Mouse (Mus musculus) hindbrain, embryonic 13.5 days (tissue): Measurements from ENCODE around the gene C2cd4a. TPM values are rescaled to one million over a fixed set of nuclear protein-coding genes. Genes with fewer than 3 reads are reported as not detected.

Experiments
- ATAC-seq: fragments of 200-750 bp; cut with Nextera tagmentation; 2 replicates; pipeline ENCODE4 v1.8.0; 2017; ENCODE audit warnings: moderate TSS enrichment; ENCODE audit not compliant: low FRiP score
- H3K27ac ChIP-seq: fragments of 300-500 bp; sonication (generic); 2 replicates; pipeline ENCODE4 v1.5.1; 2015; ENCODE audit warnings: inconsistent platforms, mild to moderate bottlenecking, moderate library complexity
- H3K27me3 ChIP-seq: fragments of 300-500 bp; sonication (generic); 2 replicates; pipeline ENCODE4 v1.6.1; 2015; ENCODE audit warnings: mild to moderate bottlenecking, inconsistent platforms
- H3K36me3 ChIP-seq: fragments of 300-500 bp; sonication (generic); 2 replicates; pipeline ENCODE4 v1.6.1; 2015; ENCODE audit warnings: mild to moderate bottlenecking, inconsistent platforms
- H3K4me1 ChIP-seq: fragments of 300-500 bp; sonication (generic); replicated peaks from 2 replicates; pipeline ENCODE4 v1.6.1; 2015; ENCODE audit warnings: inconsistent platforms
- H3K4me2 ChIP-seq: fragments of 300-500 bp; sonication (generic); 2 replicates; pipeline ENCODE4 v1.6.1; 2015; ENCODE audit warnings: inconsistent platforms, mild to moderate bottlenecking, moderate library complexity
- H3K4me3 ChIP-seq: fragments of 300-500 bp; sonication (generic); 2 replicates; pipeline ENCODE4 v1.5.1; 2015; ENCODE audit warnings: mild to moderate bottlenecking, inconsistent platforms
- H3K9ac ChIP-seq: fragments of 300-500 bp; sonication (generic); 2 replicates; pipeline ENCODE4 v1.6.1; 2015; ENCODE audit warnings: mild to moderate bottlenecking, inconsistent platforms
- H3K9me3 ChIP-seq: fragments of 300-500 bp; sonication (generic); 2 replicates; pipeline ENCODE4 v1.6.1; 2016; ENCODE audit warnings: inconsistent platforms
- WGBS: fragments of 180-500 bp; shearing (Covaris S2); methylation state at CpG from one replicate; pipeline ENCODE4 v1.1.7; 2015; 5-methylcytosine and 5-hydroxymethylcytosine counted together
- polyA plus RNA-seq: library from polyadenylated mRNA; unstranded; fragments of >200 nt; fragmentation: Nextera tagmentation; extraction: Ambion mirVana; gene quantifications from 2 replicates; pipeline ENCODE4 v1.2.1, GENCODE M21; 2015

C2cd4a gene
- polyA plus RNA-seq, 1 experiment from 2014 or later, result 0.35 TPM

GRCm38 (mm10) chr9:67807000-67807399 lies 25.1 kb downstream of the C2cd4a start:
- 57% methylated on average over 5 of the region's 5 CpGs for WGBS
- H3K9ac ChIP-seq, result no peak overlapping the region
- H3K36me3 ChIP-seq, result no peaks in the 10 kb centered on the region
- H3K27me3 ChIP-seq, result no peaks in the 10 kb centered on the region
- H3K4me2 ChIP-seq, result no peak overlapping the region
- peaks cover 4% of the 10 kb centered on the region; the same call in 1 of the 2 replicates for H3K4me1 ChIP-seq
- H3K4me3 ChIP-seq, result no peak overlapping the region
- no peak for ATAC-seq
- no peak overlapping the region; the same call in 1 of the 2 replicates for H3K27ac ChIP-seq
- no peaks in the 10 kb centered on the region for H3K9me3 ChIP-seq

GRCm38 (mm10) chr9:67802241-67802640 lies 29.9 kb downstream of the C2cd4a start:
- Histone ChIP-seq H3K4me2 (no peak overlapping the region), H3K4me1 (peaks cover 18% of the 10 kb centered on the region), H3K36me3 (no peaks in the 10 kb centered on the region), H3K9me3 (no peaks in the 10 kb centered on the region), H3K4me3 (no peak overlapping the region), H3K27ac (no peak overlapping the region), H3K9ac (no peak overlapping the region), H3K27me3 (no peaks in the 10 kb centered on the region)
- ATAC-seq, result no peak
- 36% methylated on average over 6 of the region's 6 CpGs for WGBS

GRCm38 (mm10) chr9:67799078-67799819 lies 32.9 kb downstream of the C2cd4a start:
- no peak for ATAC-seq
- H3K9ac ChIP-seq, result no peak overlapping the region
- WGBS, result 59% methylated on average over 14 of the region's 14 CpGs
- no peak overlapping the region for H3K4me3 ChIP-seq
- H3K4me1 ChIP-seq, result peaks cover 34% of the 10 kb centered on the region
- H3K9me3 ChIP-seq, result no peaks in the 10 kb centered on the region
- no peak overlapping the region for H3K27ac ChIP-seq
- H3K27me3 ChIP-seq, result no peaks in the 10 kb centered on the region
- no peaks in the 10 kb centered on the region for H3K36me3 ChIP-seq
- no peak overlapping the region for H3K4me2 ChIP-seq

- no peaks in the 10 kb centered on the region for H3K36me3 ChIP-seq
- 23% methylated on average over 14 of the region's 14 CpGs for WGBS
- peak; percentile 84 for ATAC-seq
- H3K4me2 ChIP-seq, result peak overlapping the region; percentile 42
- H3K27ac ChIP-seq, result peak overlapping the region; percentile 85
- no peaks in the 10 kb centered on the region for H3K9me3 ChIP-seq
- H3K4me3 ChIP-seq, result no peak overlapping the region; the same call in 1 of the 2 replicates
- peaks cover 36% of the 10 kb centered on the region for H3K4me1 ChIP-seq
- H3K27me3 ChIP-seq, result no peaks in the 10 kb centered on the region
- H3K9ac ChIP-seq, result peak overlapping the region; percentile 49; the same call in 1 of the 2 replicates
Measured at GRCm38 (mm10) chr9:67795205-67795675, 36.9 kb downstream of the C2cd4a start.

GRCm38 (mm10) chr9:67794668-67795067 lies 37.5 kb downstream of the C2cd4a start:
- 0 out of 2 replicates have a peak overlapping the region, but pooled peaks have one; percentile 42 for H3K4me2 ChIP-seq
- no peak overlapping the region for H3K4me3 ChIP-seq
- peak overlapping the region; percentile 85 for H3K27ac ChIP-seq
- WGBS, result 88% methylated on average over 4 of the region's 4 CpGs
- no peak for ATAC-seq
- H3K9ac ChIP-seq, result peak overlapping the region; percentile 13; the same call in 1 of the 2 replicates
- peaks cover 33% of the 10 kb centered on the region for H3K4me1 ChIP-seq
- H3K9me3 ChIP-seq, result no peaks in the 10 kb centered on the region
- H3K36me3 ChIP-seq, result no peaks in the 10 kb centered on the region
- no peaks in the 10 kb centered on the region for H3K27me3 ChIP-seq

- peak overlapping the region; percentile 13; the same call in 1 of the 2 replicates for H3K9ac ChIP-seq
- peaks cover 29% of the 10 kb centered on the region for H3K4me1 ChIP-seq
- no peaks in the 10 kb centered on the region for H3K9me3 ChIP-seq
- no peak for ATAC-seq
- no peak overlapping the region for H3K4me3 ChIP-seq
- no peaks in the 10 kb centered on the region for H3K27me3 ChIP-seq
- no peak overlapping the region for H3K4me2 ChIP-seq
- 64% methylated on average over 1 of the region's 1 CpGs for WGBS
- H3K27ac ChIP-seq, result 0 out of 2 replicates have a peak overlapping the region, but pooled peaks have one; percentile 85
- H3K36me3 ChIP-seq, result no peaks in the 10 kb centered on the region
Measured at GRCm38 (mm10) chr9:67794216-67794615, 37.9 kb downstream of the C2cd4a start.

- Histone ChIP-seq H3K27ac (no peak overlapping the region), H3K4me3 (no peak overlapping the region), H3K4me2 (no peak overlapping the region), H3K4me1 (peaks cover 23% of the 10 kb centered on the region), H3K36me3 (no peaks in the 10 kb centered on the region), H3K27me3 (no peaks in the 10 kb centered on the region), H3K9me3 (no peaks in the 10 kb centered on the region), H3K9ac (no peak overlapping the region)
- 85% methylated on average over 6 of the region's 6 CpGs for WGBS
- no peak for ATAC-seq
Measured at GRCm38 (mm10) chr9:67793501-67793900, 38.6 kb downstream of the C2cd4a start.

GRCm38 (mm10) chr9:67792405-67792804 lies 39.7 kb downstream of the C2cd4a start:
- Histone ChIP-seq H3K9ac (no peak overlapping the region), H3K4me2 (no peak overlapping the region), H3K36me3 (no peaks in the 10 kb centered on the region), H3K4me3 (no peak overlapping the region), H3K27me3 (no peaks in the 10 kb centered on the region), H3K27ac (no peak overlapping the region), H3K4me1 (peaks cover 23% of the 10 kb centered on the region), H3K9me3 (no peaks in the 10 kb centered on the region)
- ATAC-seq, result no peak
- 75% methylated on average over 5 of the region's 5 CpGs for WGBS

GRCm38 (mm10) chr9:67787671-67788070 lies 44.5 kb downstream of the C2cd4a start:
- no peak for ATAC-seq

GRCm38 (mm10) chr9:67786311-67786710 lies 45.8 kb downstream of the C2cd4a start:
- H3K27ac ChIP-seq, result no peak overlapping the region
- H3K4me2 ChIP-seq, result no peak overlapping the region
- H3K4me3 ChIP-seq, result no peak overlapping the region
- no peaks in the 10 kb centered on the region for H3K27me3 ChIP-seq
- no peaks in the 10 kb centered on the region for H3K4me1 ChIP-seq
- H3K9me3 ChIP-seq, result 0 out of 2 replicates have a peak, but pooled peaks cover 4% of the 10 kb centered on the region
- 86% methylated on average over 7 of the region's 7 CpGs for WGBS
- no peaks in the 10 kb centered on the region for H3K36me3 ChIP-seq
- ATAC-seq, result no peak
- no peak overlapping the region for H3K9ac ChIP-seq

More at GRCm38 (mm10) chr9:67787671-67788070, 44.5 kb downstream of the C2cd4a start:
- Histone ChIP-seq H3K4me3 (no peak overlapping the region), H3K4me2 (no peak overlapping the region), H3K4me1 (no peaks in the 10 kb centered on the region), H3K27ac (no peak overlapping the region), H3K9me3 (0 out of 2 replicates have a peak, but pooled peaks cover 4% of the 10 kb centered on the region), H3K36me3 (no peaks in the 10 kb centered on the region), H3K27me3 (no peaks in the 10 kb centered on the region), H3K9ac (no peak overlapping the region)
- 73% methylated on average over 6 of the region's 6 CpGs for WGBS

GRCm38 (mm10) chr9:67783925-67784324 lies 48.2 kb downstream of the C2cd4a start:
- no peak overlapping the region for H3K4me3 ChIP-seq
- 0 out of 2 replicates have a peak, but pooled peaks cover 4% of the 10 kb centered on the region for H3K9me3 ChIP-seq
- H3K4me2 ChIP-seq, result no peak overlapping the region
- ATAC-seq, result no peak
- no peak overlapping the region for H3K27ac ChIP-seq
- H3K9ac ChIP-seq, result no peak overlapping the region
- H3K4me1 ChIP-seq, result no peaks in the 10 kb centered on the region
- H3K27me3 ChIP-seq, result no peaks in the 10 kb centered on the region
- no peaks in the 10 kb centered on the region for H3K36me3 ChIP-seq

GRCm38 (mm10) chr9:67783464-67783863 lies 48.7 kb downstream of the C2cd4a start:
- Histone ChIP-seq H3K4me3 (no peak overlapping the region), H3K4me1 (peaks cover 4% of the 10 kb centered on the region), H3K9me3 (0 out of 2 replicates have a peak, but pooled peaks cover 4% of the 10 kb centered on the region), H3K4me2 (no peak overlapping the region), H3K36me3 (no peaks in the 10 kb centered on the region), H3K9ac (no peak overlapping the region), H3K27me3 (no peaks in the 10 kb centered on the region), H3K27ac (no peak overlapping the region)
- WGBS, result 86% methylated on average over 3 of the region's 3 CpGs
- ATAC-seq, result no peak
